Comparison of ENCODE assay signal across 17 mouse cellular contexts in genomic region chr5:15997769-15998168, GRCm38 (mm10).
"Had no signal": no experiment of that assay in that cellular context is flagged by ENCODE, and none has a peak within 500 bp of the region (broad histone marks: within the 10 kb centered on the region; RNA-seq: fewer than 3 reads in every experiment).

No protein-coding gene starts in this region.

- H3K27ac ChIP-seq: limb, embryonic 12.5 days; limb, embryonic 15.5 days; liver, embryonic 14.5 days; midbrain, embryonic 10.5 days; midbrain, embryonic 13.5 days; stomach, postnatal 0 days had no signal

- H3K27me3 ChIP-seq: limb, embryonic 12.5 days; limb, embryonic 15.5 days; megakaryocyte, embryonic 14.5 days had no signal

- H3K4me1 ChIP-seq: limb, embryonic 15.5 days; megakaryocyte, embryonic 14.5 days had no signal

- DNase-seq: kidney, postnatal 14 days; kidney, postnatal 4 days; left cerebral cortex, postnatal 4 days; liver, postnatal 0 days; lung, embryonic 14.5 days; lung, postnatal 36 days; thymus, postnatal 25 days had no signal

- H3K4me3 ChIP-seq: limb, embryonic 12.5 days; limb, embryonic 15.5 days; megakaryocyte, embryonic 14.5 days; midbrain, embryonic 10.5 days; midbrain, embryonic 13.5 days had no signal

- ATAC-seq: liver, postnatal 0 days; lung, postnatal 0 days; midbrain, embryonic 13.5 days; midbrain, embryonic 16.5 days had no signal

- H3K4me2 ChIP-seq: limb, embryonic 12.5 days; limb, embryonic 15.5 days; liver, embryonic 11.5 days; lung, embryonic 14.5 days; midbrain, embryonic 13.5 days had no signal

- H3K9me3 ChIP-seq: limb, embryonic 12.5 days; limb, embryonic 15.5 days; megakaryocyte, embryonic 14.5 days; midbrain, embryonic 10.5 days; midbrain, embryonic 13.5 days had no signal

- H3K36me3 ChIP-seq: limb, embryonic 12.5 days; limb, embryonic 15.5 days; midbrain, embryonic 10.5 days; midbrain, embryonic 13.5 days had no signal

- H3K9ac ChIP-seq: limb, embryonic 12.5 days; limb, embryonic 15.5 days; liver, embryonic 14.5 days; liver, postnatal 0 days; lung, embryonic 14.5 days; midbrain, embryonic 13.5 days had no signal
